Mouse (Mus musculus): ENCODE results near the gene Mns1.
"Not testable (repeated sequence)": the region's sequence is repeated elsewhere in the genome, so short reads cannot be mapped to it uniquely, and the experiment has no call there.

The Mns1 gene

GRCm38 (mm10) chr9:72427861-72428260 is 9.9 kb upstream of the Mns1 start:
- DNase-seq (ENCODE audit: low read depth) = no peak

- DNase-seq (ENCODE audit: low read depth) = no peak
These were observed 2.9 kb upstream of the Mns1 start for GRCm38 (mm10) chr9:72434876-72435275.

GRCm38 (mm10) chr9:72438749-72439148 is 938 bp downstream of the Mns1 start:
- no peak for DNase-seq (ENCODE audit: low read depth)

DNA sequence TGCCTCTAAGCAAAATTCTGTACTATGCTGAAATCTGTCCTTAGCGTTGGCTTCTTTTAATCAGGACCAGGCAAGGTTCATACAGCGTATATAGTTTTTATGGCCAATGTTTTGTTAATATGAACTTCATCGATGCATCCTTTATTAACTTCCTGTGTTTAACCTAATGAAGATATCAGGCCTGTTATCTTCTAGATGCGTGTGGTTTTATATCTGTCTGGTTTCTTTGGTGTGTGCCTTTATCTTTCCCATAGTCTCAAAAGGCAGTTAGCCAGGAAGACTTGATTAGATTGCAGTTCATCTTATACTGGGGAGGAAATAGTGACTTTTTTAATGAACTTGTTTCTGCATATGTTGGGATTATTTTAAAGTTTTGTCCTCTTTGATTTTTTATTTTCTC is 2.5 kb downstream of the Mns1 start:
- no peak for DNase-seq (ENCODE audit: low read depth)

GRCm38 (mm10) chr9:72440948-72441926 is 3.4 kb downstream of the Mns1 start:
- peak; percentile 82 for DNase-seq (ENCODE audit: low read depth)

- no peak for DNase-seq (ENCODE audit: low read depth)
These were observed 4.3 kb downstream of the Mns1 start for GRCm38 (mm10) chr9:72441927-72442715.

DNA sequence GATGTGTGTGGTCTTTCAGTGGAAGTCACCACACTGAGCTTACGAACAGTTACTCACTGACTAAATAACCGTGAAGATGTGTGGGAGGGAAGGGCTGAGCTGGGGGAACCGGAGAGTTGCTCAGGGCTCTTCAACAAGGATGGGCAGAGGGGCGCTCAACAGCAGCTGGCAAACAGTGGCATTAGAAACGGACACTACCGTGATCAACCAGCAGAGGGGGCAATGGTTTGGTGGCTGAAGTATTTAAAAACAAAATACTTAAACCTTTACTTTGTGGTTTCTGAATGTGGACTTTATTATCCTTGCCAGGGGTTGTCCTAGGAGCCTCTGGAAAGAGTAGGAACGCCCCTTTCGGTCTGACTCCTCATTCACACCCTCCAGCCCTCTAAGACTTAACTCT is 10.2 kb downstream of the Mns1 start:
- no peak for DNase-seq (ENCODE audit: low read depth)

DNA sequence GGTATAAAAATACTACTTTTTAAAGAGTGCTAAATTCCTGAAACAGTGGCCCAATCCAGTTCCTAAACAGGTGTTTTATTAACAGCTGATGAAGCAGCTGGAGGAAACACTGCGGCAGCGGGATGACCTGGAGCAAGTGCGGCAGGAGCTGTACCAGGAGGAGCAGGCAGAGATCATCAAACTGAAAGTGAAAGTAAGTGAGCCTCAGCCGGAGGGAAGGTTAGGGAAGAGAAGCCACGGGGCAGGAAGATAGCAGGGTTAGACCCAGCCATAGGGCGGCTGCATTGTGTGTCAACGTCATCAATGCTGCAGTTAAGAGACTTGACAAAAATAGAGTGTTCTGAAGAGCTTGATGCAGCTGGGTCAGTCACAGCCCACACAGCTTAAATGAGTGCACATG is 11.6 kb downstream of the Mns1 start:
- no peak for DNase-seq (ENCODE audit: low read depth)

DNA sequence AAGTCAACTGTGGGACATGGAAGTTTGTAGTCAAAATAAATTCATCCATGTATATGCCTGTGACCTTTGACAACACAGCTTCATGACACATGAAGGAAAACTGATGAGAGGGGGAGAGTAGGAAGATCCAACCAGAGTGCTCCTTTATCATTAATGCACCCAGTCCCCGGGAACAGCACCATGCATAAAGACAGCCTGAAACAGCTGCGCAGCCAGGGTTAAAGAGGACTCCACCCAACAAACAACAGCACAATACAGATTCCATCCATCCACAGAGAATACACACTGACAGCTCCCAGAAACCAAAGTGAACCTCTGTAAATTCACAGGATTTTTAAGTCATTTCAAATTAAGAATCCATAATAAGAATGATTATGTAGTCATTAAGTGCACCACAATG is 12.0 kb downstream of the Mns1 start:
- DNase-seq (ENCODE audit: low read depth) = no peak

DNA sequence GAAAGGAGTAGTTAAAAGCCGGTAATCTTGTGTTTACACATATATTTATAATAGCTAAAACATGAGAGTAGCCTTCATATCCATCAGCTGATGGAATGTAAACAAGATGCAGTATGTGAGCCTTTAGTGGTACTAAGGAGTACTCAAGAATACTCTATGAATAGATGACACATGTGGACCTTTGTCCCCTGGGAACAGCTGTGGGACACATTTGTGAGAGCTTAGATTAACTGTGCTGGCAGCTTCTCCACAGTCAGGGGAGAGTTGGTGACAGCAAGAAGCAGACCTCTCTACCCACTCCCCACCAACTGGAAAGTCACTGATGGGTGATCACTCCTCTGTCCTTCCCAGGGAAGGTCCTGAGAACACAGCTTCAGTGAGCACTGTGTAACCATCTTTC is 12.6 kb downstream of the Mns1 start:
- no peak for DNase-seq (ENCODE audit: low read depth)

DNA sequence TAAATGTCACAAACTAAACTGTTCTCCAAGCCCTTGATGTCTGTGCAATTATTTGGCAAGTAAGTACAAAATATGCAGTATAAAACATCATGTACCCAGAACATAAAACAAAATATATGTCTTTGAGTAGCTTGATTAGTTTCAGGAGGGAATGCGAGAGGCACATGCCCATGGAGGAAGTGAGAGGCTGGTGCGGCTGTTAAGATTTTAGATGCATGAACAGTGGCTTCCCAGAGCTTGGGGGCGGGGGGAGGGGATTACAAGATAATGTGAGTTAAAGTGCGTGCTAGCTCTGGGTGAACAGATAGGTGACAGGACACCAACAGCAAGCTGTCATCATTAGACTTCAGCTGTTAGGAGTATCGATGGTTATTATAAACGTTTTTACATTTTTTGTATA is 13.3 kb downstream of the Mns1 start:
- DNase-seq (ENCODE audit: low read depth) = no peak

DNA sequence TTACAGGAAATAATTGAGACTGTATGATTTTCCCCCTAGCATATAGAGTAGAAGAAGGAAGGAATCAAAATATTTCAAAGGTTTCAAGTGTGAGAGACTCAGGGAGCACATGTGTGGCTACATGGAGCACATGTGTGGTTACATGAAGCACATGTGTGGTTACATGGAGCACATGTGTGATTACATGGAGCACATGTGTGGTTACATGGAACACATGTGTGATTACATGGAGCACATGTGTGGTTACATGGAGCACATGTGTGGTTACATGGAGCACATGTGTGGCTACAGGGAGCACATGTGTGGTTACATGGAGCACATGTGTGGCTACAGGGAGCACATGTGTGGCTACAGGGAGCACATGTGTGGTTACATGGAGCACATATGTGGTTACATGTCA is 16.5 kb downstream of the Mns1 start:
- not testable (repeated sequence) for DNase-seq (ENCODE audit: low read depth)

DNA sequence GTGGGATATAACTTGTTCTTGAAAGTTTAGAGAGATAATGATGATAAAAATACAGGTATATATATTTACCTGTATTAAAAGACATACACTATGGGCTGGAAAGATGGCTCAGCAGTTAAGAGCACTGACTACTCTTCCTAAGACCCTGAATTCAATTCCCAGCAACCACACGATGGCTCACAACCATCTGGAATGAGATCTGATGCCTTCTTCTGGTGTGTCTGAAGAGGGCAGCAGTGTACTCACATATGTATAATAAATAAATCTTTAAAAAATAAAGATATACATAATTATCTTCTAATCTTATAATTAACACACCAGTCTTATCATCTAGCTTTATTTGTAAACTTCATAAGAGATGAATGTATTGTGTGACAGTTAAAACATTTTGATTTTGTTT is 18.6 kb downstream of the Mns1 start:
- no peak for DNase-seq (ENCODE audit: low read depth)

- DNase-seq (ENCODE audit: low read depth) = peak; percentile 57
These were observed 20.4 kb downstream of the Mns1 start for GRCm38 (mm10) chr9:72458233-72458632.

- no peak for DNase-seq (ENCODE audit: low read depth)
These were observed 21.9 kb downstream of the Mns1 start for GRCm38 (mm10) chr9:72459703-72460102.

DNA sequence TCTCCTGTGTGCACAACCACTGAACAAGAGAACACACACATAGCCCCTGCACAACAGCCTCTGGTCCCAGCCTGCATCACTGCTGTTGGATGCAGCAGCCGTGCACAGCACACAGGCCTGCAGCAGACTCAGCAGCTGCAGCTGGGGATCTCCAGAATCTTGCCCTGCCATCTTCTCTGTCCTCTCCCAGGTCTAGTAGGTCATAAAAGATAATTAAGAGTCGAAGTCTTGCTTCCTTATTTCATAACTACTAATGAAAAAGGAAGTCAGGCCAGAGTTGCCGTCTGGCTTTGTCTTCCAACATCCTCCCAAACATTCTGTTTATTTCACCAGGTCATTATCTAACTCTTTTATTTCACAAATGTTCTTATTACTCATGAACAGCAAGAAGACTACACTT is 23.0 kb downstream of the Mns1 start:
- DNase-seq (ENCODE audit: low read depth) = no peak

GRCm38 (mm10) chr9:72462427-72462826 is 24.6 kb downstream of the Mns1 start:
- DNase-seq (ENCODE audit: low read depth) = no peak

GRCm38 (mm10) chr9:72464806-72465205 is 27.0 kb downstream of the Mns1 start:
- no peak for DNase-seq (ENCODE audit: low read depth)

- DNase-seq (ENCODE audit: low read depth) = no peak
These were observed 28.0 kb downstream of the Mns1 start for GRCm38 (mm10) chr9:72465754-72466181.

GRCm38 (mm10) chr9:72467551-72468407 is 30.0 kb downstream of the Mns1 start:
- peak; percentile 51 for DNase-seq (ENCODE audit: low read depth)

GRCm38 (mm10) chr9:72468616-72469015 is 30.8 kb downstream of the Mns1 start:
- DNase-seq (ENCODE audit: low read depth) = no peak

DNA sequence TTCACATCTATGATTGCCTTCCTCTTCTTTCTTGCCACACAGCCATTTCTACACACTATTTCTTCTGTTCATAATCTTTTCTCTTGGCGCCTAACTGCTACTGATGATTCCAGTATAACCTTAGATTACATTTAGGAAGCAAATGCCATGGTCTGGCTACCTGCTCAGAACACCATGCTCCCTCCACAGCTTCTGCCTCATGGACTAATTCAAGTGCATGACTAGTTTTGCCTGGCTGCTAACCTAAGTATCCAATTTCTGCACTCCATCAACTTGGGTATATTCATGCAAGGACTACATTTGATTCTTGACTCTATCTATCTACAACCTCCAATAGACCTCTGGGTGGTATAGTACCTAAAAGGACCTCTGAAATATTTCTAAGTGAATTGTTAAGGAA is 32.0 kb downstream of the Mns1 start:
- no peak for DNase-seq (ENCODE audit: low read depth)
